Mouse (Mus musculus) lung, embryonic 15.5 days (tissue): ENCODE data around the gene Snw1. TPM values are rescaled to one million over a fixed set of nuclear protein-coding genes. Genes with fewer than 3 reads are reported as not detected.

Experiments
- ATAC-seq: fragments of 200-750 bp; cut with Nextera tagmentation; 2 replicates; pipeline ENCODE4 v1.8.0; 2017; ENCODE audit warnings: moderate number of reproducible peaks, borderline replicate concordance; ENCODE audit not compliant: low FRiP score, low TSS enrichment; ENCODE audit errors: extremely low read depth
- H3K27ac ChIP-seq: fragments of 300-500 bp; sonication (generic); 2 replicates; pipeline ENCODE4 v1.5.1; 2015; ENCODE audit warnings: moderate library complexity, mild to moderate bottlenecking, inconsistent platforms
- H3K27me3 ChIP-seq: fragments of 300-500 bp; sonication (generic); 2 replicates; pipeline ENCODE4 v1.6.1; 2015; ENCODE audit warnings: inconsistent platforms
- H3K36me3 ChIP-seq: fragments of 300-500 bp; sonication (generic); 2 replicates; pipeline ENCODE4 v1.6.1; 2015; ENCODE audit warnings: inconsistent platforms
- H3K4me1 ChIP-seq: fragments of 300-500 bp; sonication (generic); 2 replicates; pipeline ENCODE4 v1.6.1; 2015; ENCODE audit warnings: inconsistent platforms
- H3K4me2 ChIP-seq: fragments of 300-500 bp; sonication (generic); 2 replicates; pipeline ENCODE4 v1.6.1; 2015; ENCODE audit warnings: inconsistent platforms, mild to moderate bottlenecking, moderate library complexity
- H3K4me3 ChIP-seq: fragments of 300-500 bp; sonication (generic); 2 replicates; pipeline ENCODE4 v1.5.1; 2015; ENCODE audit warnings: mild to moderate bottlenecking, inconsistent platforms
- H3K9ac ChIP-seq: fragments of 300-500 bp; sonication (generic); 2 replicates; pipeline ENCODE4 v1.6.1; 2015; ENCODE audit warnings: inconsistent platforms
- H3K9me3 ChIP-seq: fragments of 300-500 bp; sonication (generic); 2 replicates; pipeline ENCODE4 v1.6.1; 2016; ENCODE audit warnings: inconsistent platforms
- WGBS: fragments of 180-500 bp; shearing (Covaris S2); methylation state at CpG from one replicate; pipeline ENCODE4 v1.1.7; 2015; 5-methylcytosine and 5-hydroxymethylcytosine counted together
- polyA plus RNA-seq: library from polyadenylated mRNA; unstranded; fragments of >200 nt; fragmentation: Nextera tagmentation; extraction: Ambion mirVana; gene quantifications from 2 replicates; pipeline ENCODE4 v1.2.1, GENCODE M21; 2015

Snw1 gene
- polyA plus RNA-seq, 1 experiment from 2014 or later: 118 TPM

DNA sequence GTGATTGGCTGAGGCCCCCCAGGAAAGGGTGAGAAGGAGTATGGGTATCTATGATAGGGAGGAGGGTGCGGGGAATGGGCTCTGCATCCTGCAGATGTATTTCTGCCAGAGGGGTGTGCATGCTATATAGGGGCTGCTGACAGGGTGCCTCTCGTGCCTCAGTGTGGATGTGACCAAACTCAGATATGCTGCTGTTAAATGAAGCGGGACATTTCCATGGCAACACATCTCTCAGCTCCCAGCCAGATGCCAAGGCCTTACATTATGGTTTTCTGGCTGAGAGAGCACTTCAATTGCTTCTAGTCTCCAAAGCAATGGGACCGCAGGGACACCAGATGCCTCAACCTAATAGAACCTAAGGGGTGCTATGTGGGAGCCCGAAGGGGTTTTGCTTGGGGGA is 53.2 kb downstream of the Snw1 start:
- Histone ChIP-seq H3K4me3 (no peak overlapping the region), H3K4me1 (no peaks in the 10 kb centered on the region), H3K4me2 (no peak overlapping the region), H3K9me3 (no peaks in the 10 kb centered on the region), H3K27ac (no peak overlapping the region), H3K9ac (no peak overlapping the region), H3K36me3 (0 out of 2 replicates have a peak, but pooled peaks cover 5% of the 10 kb centered on the region), H3K27me3 (no peaks in the 10 kb centered on the region)
- no peak for ATAC-seq
- WGBS: 70% methylated on average over 5 of the region's 5 CpGs

DNA sequence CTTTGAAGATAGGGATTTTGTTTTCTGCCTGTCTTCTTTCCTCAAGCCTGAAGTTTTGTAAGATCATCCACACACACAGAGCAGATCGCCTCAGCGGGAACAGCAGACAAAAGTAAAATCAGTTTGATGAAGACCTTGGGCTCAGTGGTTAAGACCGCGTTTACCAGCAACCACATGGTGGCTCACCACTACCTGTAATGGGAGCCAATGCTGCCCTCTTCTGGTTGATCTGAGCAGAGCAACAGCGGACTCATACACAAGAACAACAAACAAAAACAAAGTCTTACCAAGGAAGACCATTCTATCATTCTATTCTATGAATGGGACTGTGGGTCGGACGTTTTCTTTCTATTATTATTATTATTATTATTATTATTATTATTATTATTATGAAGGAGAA is 55.4 kb downstream of the Snw1 start:
- no peaks in the 10 kb centered on the region for H3K4me1 ChIP-seq
- no peak overlapping the region for H3K9ac ChIP-seq
- H3K27me3 ChIP-seq: no peaks in the 10 kb centered on the region
- no peaks in the 10 kb centered on the region for H3K36me3 ChIP-seq
- no peak for ATAC-seq
- WGBS: 25% methylated on average over 7 of the region's 7 CpGs
- no peak overlapping the region for H3K27ac ChIP-seq
- no peak overlapping the region for H3K4me3 ChIP-seq
- H3K4me2 ChIP-seq: no peak overlapping the region
- H3K9me3 ChIP-seq: no peaks in the 10 kb centered on the region

DNA sequence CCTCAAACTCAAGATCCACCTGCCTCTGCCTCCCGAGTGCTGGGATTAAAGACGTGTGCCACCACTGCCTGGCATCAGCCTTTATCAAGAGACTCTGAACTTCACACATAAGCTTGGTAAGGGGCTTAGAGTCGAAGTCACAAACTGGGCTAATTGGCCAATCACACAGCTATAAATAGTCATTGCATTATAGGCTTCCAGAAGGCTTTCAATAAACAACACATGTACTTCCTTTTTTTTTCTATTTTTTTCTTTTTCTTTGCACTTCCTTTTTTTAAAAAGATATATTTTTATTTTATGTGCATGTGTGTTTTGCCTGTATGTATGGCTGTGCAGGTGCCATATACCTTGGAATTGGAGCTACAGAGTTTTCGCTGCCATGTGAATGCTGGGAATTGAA is 56.7 kb downstream of the Snw1 start:
- H3K27me3 ChIP-seq: no peaks in the 10 kb centered on the region
- H3K4me3 ChIP-seq: no peak overlapping the region
- no peaks in the 10 kb centered on the region for H3K36me3 ChIP-seq
- ATAC-seq: no peak
- H3K9me3 ChIP-seq: no peaks in the 10 kb centered on the region
- H3K4me1 ChIP-seq: no peaks in the 10 kb centered on the region; the same call in 1 of the 2 replicates
- H3K4me2 ChIP-seq: no peak overlapping the region
- H3K9ac ChIP-seq: no peak overlapping the region
- no peak overlapping the region for H3K27ac ChIP-seq
- 64% methylated on average over 4 of the region's 4 CpGs for WGBS

DNA sequence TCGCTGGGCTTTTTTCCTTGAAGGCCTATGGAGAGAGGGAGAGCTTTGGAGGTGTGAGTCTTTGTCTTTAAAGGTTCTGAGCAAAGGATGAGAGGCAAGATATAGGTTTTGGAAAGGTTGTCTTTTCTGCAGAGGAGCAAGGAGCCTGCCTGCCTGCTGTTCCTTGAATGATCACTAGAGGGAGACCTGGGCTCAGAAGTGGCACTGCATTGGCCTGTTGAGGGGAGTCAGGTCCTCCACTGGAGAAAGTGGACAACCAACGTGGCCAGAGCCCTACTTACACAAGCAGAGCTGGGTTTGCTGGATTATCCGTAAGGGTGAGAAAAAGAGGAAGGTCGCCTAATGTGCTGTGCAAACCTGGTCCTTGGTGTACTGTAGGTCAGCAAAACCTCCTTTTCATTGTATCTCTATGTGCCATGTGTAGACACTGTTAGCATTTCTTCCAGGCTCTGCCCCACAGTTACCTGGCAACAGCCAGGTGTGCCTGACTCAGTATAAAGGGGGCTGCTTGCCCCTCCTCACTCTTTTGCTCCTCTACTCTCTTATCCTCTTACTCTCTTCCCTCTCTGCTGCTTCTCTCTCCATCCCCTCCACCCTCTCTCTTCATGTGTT is 58.8 kb downstream of the Snw1 start:
- Histone ChIP-seq H3K9ac (no peak overlapping the region), H3K4me1 (peaks cover 3% of the 10 kb centered on the region; the same call in 1 of the 2 replicates), H3K4me2 (no peak overlapping the region), H3K4me3 (no peak overlapping the region), H3K36me3 (no peaks in the 10 kb centered on the region), H3K27me3 (no peaks in the 10 kb centered on the region), H3K27ac (no peak overlapping the region), H3K9me3 (no peaks in the 10 kb centered on the region)
- WGBS: 15% methylated on average over 4 of the region's 4 CpGs
- 0 out of 2 replicates have a peak, but pooled peaks have one; percentile 40 for ATAC-seq

DNA sequence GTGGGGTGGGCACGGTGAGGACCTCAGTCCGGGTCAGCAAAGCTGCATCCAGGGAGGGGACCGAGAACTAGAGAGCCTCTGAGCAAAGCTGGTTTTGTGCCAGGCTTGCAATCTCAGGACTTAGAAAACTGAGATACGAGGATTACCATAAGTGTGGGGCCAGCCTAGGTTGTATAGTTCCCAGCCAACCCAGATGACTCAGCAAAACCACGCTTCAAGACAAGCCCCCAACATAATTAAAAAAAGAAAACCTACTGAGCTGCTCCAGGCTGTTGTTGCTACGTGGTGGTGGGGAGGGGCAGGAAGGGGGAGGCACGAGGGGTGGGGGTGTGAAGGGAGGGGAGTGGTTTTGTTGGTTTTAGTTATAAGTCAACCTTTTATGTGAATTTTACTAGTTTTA is 61.1 kb downstream of the Snw1 start:
- WGBS: 32% methylated on average over 7 of the region's 7 CpGs
- H3K27ac ChIP-seq: no peak overlapping the region
- no peaks in the 10 kb centered on the region for H3K36me3 ChIP-seq
- H3K27me3 ChIP-seq: no peaks in the 10 kb centered on the region
- no peaks in the 10 kb centered on the region for H3K9me3 ChIP-seq
- H3K4me2 ChIP-seq: no peak overlapping the region
- peaks cover 10% of the 10 kb centered on the region; the same call in 1 of the 2 replicates for H3K4me1 ChIP-seq
- no peak overlapping the region for H3K4me3 ChIP-seq
- H3K9ac ChIP-seq: no peak overlapping the region
- 0 out of 2 replicates have a peak, but pooled peaks have one; percentile 25 for ATAC-seq

DNA sequence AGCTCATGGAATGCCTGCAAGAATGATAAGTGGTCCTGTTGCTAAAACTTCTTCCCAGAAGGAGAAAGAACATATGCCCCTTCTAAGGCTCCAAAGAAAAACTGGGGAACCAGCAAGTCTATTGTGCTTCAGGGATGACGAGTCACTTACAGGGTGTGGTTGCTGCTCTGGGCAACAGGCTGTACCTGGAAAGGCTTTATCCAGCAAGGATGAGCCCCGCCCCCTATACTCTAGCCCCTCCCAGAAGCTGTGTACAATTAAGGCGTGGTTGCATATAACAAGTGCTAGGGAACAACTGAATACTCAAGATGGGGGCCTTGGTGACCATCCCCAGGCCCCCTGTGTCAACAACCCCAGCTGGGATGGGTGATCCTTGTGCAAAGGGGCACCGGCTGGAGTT is 63.0 kb downstream of the Snw1 start:
- 80% methylated on average over 4 of the region's 4 CpGs for WGBS

DNA sequence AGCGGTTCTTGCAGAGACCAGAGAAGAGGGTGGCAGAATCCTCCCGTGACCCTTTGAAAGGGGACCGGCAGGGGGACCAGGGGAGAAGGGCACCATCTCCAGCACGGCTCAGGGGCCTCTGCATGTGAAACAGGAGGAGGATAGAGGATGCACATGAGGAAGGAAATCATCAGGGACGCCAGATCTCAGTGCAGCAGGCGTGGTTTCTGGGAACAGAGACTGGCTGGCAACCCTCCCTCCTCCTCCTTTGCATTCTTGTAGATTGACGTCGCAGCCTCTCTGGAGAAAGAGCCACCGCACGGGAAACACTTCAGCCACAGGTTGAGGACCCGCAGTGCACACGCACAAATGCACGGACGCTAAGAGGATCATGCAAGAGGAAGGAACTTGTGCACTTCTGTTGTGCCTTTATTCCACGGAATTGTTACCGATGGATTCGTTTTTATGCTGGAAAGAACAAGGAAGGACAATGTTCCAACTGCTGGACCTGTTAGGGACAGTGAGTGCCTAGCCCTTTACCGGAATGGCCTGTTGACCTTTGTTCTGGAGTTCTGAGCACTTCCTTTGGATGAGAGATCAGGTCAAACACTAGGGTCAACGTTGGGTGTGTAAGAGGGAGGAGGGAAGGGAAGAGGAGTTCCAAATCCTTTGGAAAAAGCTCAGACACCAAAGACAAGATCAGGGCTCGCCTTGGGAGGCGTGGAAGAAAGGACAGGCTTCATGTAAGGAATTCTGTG is 64.0 kb downstream of the Snw1 start:
- no peak overlapping the region for H3K9ac ChIP-seq
- H3K4me2 ChIP-seq: peak overlapping the region; percentile 40
- ATAC-seq: peak; percentile 58; the same call in 1 of the 2 replicates
- peaks cover 10% of the 10 kb centered on the region; the same call in 1 of the 2 replicates for H3K4me1 ChIP-seq
- H3K9me3 ChIP-seq: no peaks in the 10 kb centered on the region
- H3K36me3 ChIP-seq: no peaks in the 10 kb centered on the region
- H3K27me3 ChIP-seq: no peaks in the 10 kb centered on the region
- 22% methylated on average over 21 of the region's 21 CpGs for WGBS
- peak overlapping the region; percentile 65 for H3K27ac ChIP-seq
- peak overlapping the region; percentile 14; the same call in 1 of the 2 replicates for H3K4me3 ChIP-seq

More for the DNA sequence above, 63.0 kb downstream of the Snw1 start:
- no peaks in the 10 kb centered on the region for H3K9me3 ChIP-seq
- H3K27me3 ChIP-seq: no peaks in the 10 kb centered on the region
- H3K36me3 ChIP-seq: no peaks in the 10 kb centered on the region
- H3K4me1 ChIP-seq: peaks cover 10% of the 10 kb centered on the region; the same call in 1 of the 2 replicates
- no peak overlapping the region for H3K4me3 ChIP-seq
- ATAC-seq: no peak
- H3K27ac ChIP-seq: no peak overlapping the region
- H3K4me2 ChIP-seq: no peak overlapping the region
- H3K9ac ChIP-seq: no peak overlapping the region

DNA sequence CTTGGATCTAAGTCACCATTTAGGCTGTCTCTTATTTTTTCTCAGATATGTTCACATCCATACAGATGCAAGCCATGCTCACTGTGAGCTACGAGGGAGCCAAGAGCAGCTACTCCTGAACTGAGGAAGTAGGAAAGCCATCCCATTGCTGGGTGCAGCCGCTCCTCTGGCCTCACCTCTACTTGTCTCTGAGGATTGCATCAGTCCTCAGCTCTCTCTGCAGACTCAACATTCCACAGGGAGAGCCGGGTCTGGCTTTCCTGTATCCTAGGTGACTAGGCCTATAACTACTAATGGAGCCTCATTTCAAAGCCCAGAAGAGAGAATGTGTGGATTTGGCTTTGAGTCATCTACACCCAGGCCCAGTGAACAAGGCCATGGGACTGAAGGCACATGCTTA is 66.4 kb downstream of the Snw1 start:
- no peaks in the 10 kb centered on the region for H3K27me3 ChIP-seq
- no peak overlapping the region for H3K4me3 ChIP-seq
- H3K36me3 ChIP-seq: no peaks in the 10 kb centered on the region
- H3K4me1 ChIP-seq: 0 out of 2 replicates have a peak, but pooled peaks cover 10% of the 10 kb centered on the region
- H3K9me3 ChIP-seq: no peaks in the 10 kb centered on the region
- H3K9ac ChIP-seq: no peak overlapping the region
- H3K4me2 ChIP-seq: no peak overlapping the region
- no peak for ATAC-seq
- H3K27ac ChIP-seq: no peak overlapping the region
- 54% methylated on average over 3 of the region's 3 CpGs for WGBS

DNA sequence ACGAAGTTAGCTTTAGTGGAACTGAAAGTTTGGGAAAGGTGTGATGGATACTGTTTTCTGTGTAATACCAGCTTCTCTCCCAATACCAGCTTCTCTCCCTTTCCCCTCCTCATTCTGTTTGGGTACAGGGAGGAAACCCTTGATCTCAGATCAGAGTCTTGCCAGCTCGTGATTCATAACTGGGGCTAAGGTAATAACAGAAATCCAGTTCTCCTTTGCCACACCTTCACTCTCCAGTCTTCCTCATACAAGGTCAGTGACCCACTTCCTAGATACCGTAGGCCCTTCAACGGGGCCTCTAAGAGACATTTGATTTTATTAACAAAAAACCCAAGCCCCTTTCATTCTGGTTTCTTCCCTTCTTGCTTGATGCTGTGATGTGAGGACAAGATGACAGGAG is 66.9 kb downstream of the Snw1 start:
- H3K4me2 ChIP-seq: no peak overlapping the region
- no peaks in the 10 kb centered on the region for H3K9me3 ChIP-seq
- 0 out of 2 replicates have a peak, but pooled peaks cover 10% of the 10 kb centered on the region for H3K4me1 ChIP-seq
- no peak overlapping the region for H3K4me3 ChIP-seq
- H3K36me3 ChIP-seq: no peaks in the 10 kb centered on the region
- no peak for ATAC-seq
- WGBS: 65% methylated on average over 4 of the region's 4 CpGs
- H3K27me3 ChIP-seq: no peaks in the 10 kb centered on the region
- no peak overlapping the region for H3K9ac ChIP-seq
- no peak overlapping the region for H3K27ac ChIP-seq

DNA sequence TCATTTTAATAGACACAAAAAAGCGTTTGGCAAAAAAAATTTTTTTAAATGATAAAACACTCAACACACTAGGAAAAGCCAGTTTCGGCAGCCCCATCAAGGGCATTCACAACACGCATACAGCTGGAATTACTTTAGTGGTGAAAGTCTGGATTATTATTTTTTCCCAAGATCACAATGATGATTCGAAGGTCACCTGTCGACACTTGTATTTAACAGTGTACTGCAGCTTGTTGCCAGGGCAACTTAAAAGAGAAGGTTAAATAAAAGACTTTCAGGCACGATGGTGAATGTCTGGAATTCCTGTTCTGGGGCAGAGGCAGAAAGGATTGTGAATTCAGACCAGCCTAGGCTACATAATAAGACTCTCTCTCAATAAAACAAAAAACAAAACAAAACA is 70.2 kb downstream of the Snw1 start:
- WGBS: 42% methylated on average over 6 of the region's 6 CpGs
- Histone ChIP-seq H3K36me3 (no peaks in the 10 kb centered on the region), H3K27ac (no peak overlapping the region), H3K4me1 (no peaks in the 10 kb centered on the region), H3K4me3 (no peak overlapping the region), H3K27me3 (no peaks in the 10 kb centered on the region), H3K9ac (no peak overlapping the region), H3K4me2 (no peak overlapping the region), H3K9me3 (no peaks in the 10 kb centered on the region)
- no peak for ATAC-seq

DNA sequence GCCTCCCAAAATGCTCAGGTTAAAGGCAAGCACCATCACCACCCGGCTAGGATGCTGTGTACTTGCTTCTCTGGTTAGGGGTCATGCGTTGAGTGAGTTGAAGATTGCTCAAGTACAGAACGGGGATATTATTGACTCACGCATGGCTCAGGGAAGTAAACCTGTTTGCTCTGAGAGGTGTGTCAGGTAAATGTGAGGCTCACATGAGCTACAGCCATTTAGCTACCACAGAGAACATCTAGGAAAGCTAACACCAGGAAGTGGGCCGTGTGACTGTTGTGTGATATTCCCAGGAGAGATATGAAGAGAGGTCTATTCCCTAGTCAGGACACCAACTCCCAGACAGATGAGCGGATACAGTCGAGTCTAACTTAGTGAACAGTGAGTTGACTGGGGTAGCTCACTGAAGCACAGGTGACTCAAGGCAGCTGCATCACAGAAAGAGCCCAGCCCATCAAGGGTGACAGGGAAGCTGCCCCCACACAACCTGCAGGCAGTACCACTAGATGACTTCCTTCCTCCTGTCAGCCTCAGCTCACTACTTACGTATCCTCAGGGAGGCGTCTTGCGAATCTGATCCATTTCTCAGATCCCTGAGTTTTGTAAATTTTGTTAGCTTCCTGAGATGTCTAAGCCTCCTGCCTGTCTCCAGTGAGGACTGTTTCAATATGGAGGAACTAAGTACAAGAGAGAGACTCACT is 72.8 kb downstream of the Snw1 start:
- Histone ChIP-seq H3K27me3 (no peaks in the 10 kb centered on the region), H3K27ac (no peak overlapping the region), H3K4me3 (no peak overlapping the region), H3K9me3 (no peaks in the 10 kb centered on the region), H3K4me1 (no peaks in the 10 kb centered on the region), H3K4me2 (no peak overlapping the region), H3K9ac (no peak overlapping the region), H3K36me3 (no peaks in the 10 kb centered on the region)
- ATAC-seq: no peak
- 70% methylated on average over 10 of the region's 10 CpGs for WGBS
